Mouse (Mus musculus) testis, adult 2 months (tissue): ENCODE measurements around the gene Cldn12. TPM values are rescaled to one million over a fixed set of nuclear protein-coding genes. Genes with fewer than 3 reads are reported as not detected.

Experiments used
- H3K27ac ChIP-seq: fragments of 200-500 bp; 2 replicates; pipeline ENCODE4 v1.5.1; 2012; ENCODE audit warnings: low read depth, low read length; ENCODE audit not compliant: control insufficient read depth, insufficient read depth
- H3K27me3 ChIP-seq: fragments of 200-500 bp; 2 replicates; pipeline ENCODE4 v1.6.1; 2012; ENCODE audit warnings: mild to moderate bottlenecking, low read length, moderate library complexity; ENCODE audit not compliant: control insufficient read depth, insufficient read depth
- H3K36me3 ChIP-seq: fragments of 200-500 bp; 2 replicates; pipeline ENCODE4 v1.6.1; 2012; ENCODE audit warnings: mild to moderate bottlenecking, low read length; ENCODE audit not compliant: control insufficient read depth, insufficient read depth
- H3K4me1 ChIP-seq: fragments of 200-500 bp; 2 replicates; pipeline ENCODE4 v1.6.1; 2012; ENCODE audit warnings: low read length; ENCODE audit not compliant: control insufficient read depth, insufficient read depth
- H3K4me3 ChIP-seq: fragments of 200-500 bp; 2 replicates; pipeline ENCODE4 v1.5.1; 2012; ENCODE audit warnings: low read depth, mild to moderate bottlenecking, low read length, moderate library complexity, mixed read lengths; ENCODE audit not compliant: control insufficient read depth
- CTCF ChIP-seq: fragments of 200-500 bp; IDR thresholded peaks from 2 replicates; pipeline ENCODE4 v1.5.1; 2012; ENCODE audit warnings: low read depth, mild to moderate bottlenecking, inconsistent platforms, low read length, moderate library complexity; ENCODE audit not compliant: control insufficient read depth, insufficient read depth, insufficient replicate concordance
- POLR2A ChIP-seq: fragments of 200-500 bp; IDR thresholded peaks from 2 replicates; pipeline ENCODE4 v1.6.1; 2012; ENCODE audit warnings: low read depth, mild to moderate bottlenecking, inconsistent platforms, low read length, moderate library complexity; ENCODE audit not compliant: control insufficient read depth
- polyA plus RNA-seq: library from polyadenylated mRNA; depleted of rRNA; stranded (reverse); fragments of >200 nt; gene quantifications from 2 replicates; pipeline ENCODE4 v1.2.3, GENCODE M21; 2012

The Cldn12 gene
- polyA plus RNA-seq, 1 experiment = 7.7 TPM

DNA sequence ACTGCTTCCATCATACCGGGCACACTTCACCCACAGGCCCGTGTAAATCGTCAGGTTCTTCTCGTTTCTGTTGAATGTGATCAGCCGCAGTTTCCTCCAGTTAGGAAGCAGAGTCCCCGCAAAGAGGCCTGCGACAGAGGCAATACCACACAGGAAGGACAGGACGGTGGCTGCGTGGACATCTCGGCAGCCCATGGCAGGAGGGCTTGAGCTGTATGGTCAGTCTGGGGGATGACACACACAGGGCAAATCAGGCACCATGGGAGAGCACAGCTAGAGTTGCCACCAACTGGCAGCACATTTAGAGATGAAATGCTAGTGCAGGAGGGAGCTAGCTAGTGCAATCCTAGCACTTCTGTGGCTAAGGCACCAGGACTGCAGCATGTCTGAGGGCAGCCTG is 6.5 kb downstream of the Cldn12 start:
- Histone ChIP-seq H3K4me3 (no peak overlapping the region), H3K4me1 (no peaks in the 10 kb centered on the region), H3K36me3 (peaks cover 2% of the 10 kb centered on the region; the same call in 1 of the 2 replicates), H3K27me3 (no peaks in the 10 kb centered on the region), H3K27ac (no peak overlapping the region)
- TF ChIP-seq POLR2A (no peak), CTCF (no peak)

DNA sequence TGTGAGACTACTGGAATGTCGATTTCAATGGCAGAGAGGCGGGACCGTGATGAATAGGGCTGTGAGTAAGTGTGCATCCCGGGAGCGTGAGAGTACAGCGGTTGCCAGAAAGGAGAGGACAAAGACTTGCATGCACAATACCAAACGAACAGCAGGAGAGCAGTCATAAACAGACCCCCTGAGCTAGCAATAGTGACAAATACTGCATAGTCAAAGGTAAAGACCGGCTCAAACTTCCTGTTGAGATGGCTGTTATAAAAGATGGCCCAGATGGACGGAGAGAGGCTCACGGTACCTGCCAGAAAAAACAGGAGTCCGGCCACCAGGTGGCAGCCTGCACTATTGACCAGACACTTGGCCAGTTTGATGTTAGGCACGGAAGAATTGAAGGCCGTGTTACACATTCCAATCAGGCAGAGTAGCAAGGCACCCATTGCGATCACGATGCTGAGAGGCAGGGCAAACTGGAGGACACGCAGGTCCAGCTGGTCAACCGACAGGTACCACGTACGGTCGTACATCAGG is 7.0 kb downstream of the Cldn12 start:
- peak; percentile 41; the same call in 1 of the 2 replicates for TF ChIP-seq CTCF
- TF ChIP-seq POLR2A = no peak
- Histone ChIP-seq H3K4me3 (no peak overlapping the region), H3K27ac (no peak overlapping the region), H3K4me1 (no peaks in the 10 kb centered on the region), H3K36me3 (peaks cover 2% of the 10 kb centered on the region; the same call in 1 of the 2 replicates), H3K27me3 (no peaks in the 10 kb centered on the region)

DNA sequence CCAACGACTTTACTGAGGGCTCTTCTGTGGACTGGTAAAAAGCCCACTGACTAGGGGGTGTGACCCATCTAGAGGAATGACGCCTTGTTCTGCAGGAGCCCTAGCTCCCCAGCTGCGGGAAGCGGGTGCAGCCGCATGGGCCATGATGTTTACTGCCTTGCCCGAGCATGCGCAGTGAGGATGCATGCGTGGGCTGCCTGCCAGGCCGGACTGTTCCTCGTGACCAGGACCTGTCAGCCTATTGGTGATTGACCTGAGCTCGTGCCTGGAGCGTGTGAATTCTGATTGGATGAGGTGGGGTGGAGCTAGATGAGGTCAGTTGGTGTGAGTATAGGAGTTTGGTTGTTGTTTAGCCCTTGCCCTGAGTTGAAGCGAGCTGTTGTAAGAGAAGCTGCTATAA is 10.3 kb downstream of the Cldn12 start:
- no peak for TF ChIP-seq POLR2A
- no peak for TF ChIP-seq CTCF
- no peak overlapping the region for H3K4me3 ChIP-seq
- H3K27me3 ChIP-seq = no peaks in the 10 kb centered on the region

DNA sequence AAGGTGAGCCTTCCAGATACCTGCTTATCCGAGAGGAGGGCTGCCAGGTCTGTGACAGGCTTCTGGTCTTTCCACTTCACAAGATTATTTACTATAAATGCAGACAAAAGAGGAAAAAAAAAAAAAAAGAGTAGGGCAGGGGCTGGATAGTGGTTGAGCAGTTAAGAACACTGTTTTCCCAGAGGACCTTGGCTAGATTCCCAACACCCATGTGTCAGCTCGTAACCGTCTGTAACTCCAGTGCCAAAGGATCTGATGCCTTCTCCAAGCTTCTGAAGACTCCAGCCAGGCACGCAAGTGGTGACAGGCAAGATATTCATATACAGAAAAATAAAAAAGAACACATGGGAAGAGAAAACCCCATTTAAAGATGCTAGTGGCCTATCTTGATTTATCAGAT is 11.4 kb downstream of the Cldn12 start:
- no peak overlapping the region for H3K4me3 ChIP-seq
- no peaks in the 10 kb centered on the region for H3K4me1 ChIP-seq
- no peak overlapping the region for H3K27ac ChIP-seq
- H3K27me3 ChIP-seq = no peaks in the 10 kb centered on the region
- peaks cover 2% of the 10 kb centered on the region; the same call in 1 of the 2 replicates for H3K36me3 ChIP-seq
- TF ChIP-seq POLR2A (no peak), CTCF (no peak)

More for the DNA sequence above, 10.3 kb downstream of the Cldn12 start:
- Histone ChIP-seq H3K36me3 (peaks cover 2% of the 10 kb centered on the region; the same call in 1 of the 2 replicates), H3K27ac (no peak overlapping the region), H3K4me1 (no peaks in the 10 kb centered on the region)

DNA sequence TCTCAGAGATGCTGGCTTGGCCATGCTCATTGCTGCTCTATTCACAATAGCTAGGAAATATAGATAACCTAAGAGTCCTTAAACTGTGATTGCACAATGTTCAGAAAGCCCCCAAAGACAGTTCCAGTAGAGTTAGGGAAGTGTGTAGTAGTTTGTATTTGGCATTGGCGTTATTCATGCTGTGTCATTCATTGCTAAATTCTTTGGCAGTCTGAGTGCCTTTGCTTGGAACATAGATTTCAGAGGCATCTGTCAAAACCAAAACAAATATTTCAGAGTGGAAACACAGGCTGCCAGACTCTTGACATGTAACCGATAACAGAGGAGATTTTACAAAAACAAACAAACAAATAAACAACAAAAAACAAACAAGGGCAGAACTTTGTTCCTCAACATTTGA is 13.2 kb downstream of the Cldn12 start:
- Histone ChIP-seq H3K27me3 (no peaks in the 10 kb centered on the region), H3K4me1 (no peaks in the 10 kb centered on the region), H3K4me3 (no peak overlapping the region), H3K36me3 (no peaks in the 10 kb centered on the region), H3K27ac (no peak overlapping the region)
- TF ChIP-seq POLR2A (no peak), CTCF (no peak)

DNA sequence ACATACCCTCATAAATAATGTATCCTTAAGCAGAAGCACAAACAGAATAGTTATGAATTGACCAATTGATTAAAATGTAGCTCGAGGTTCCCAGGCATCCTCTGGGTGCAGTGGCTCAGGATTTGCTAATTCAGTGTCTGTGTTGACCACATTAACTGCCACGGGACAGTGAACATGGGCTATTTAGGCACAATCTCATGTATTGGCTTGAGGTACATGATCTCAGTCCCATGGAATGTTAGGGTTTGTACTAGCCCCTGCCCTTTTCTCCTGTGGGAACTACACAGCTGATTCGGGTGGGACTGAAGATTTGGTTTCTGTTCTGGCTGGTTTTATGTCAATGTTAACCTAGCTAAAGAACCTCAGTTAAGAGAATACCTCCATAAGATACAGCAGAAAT is 18.4 kb downstream of the Cldn12 start:
- Histone ChIP-seq H3K4me3 (no peak overlapping the region), H3K27ac (no peak overlapping the region), H3K36me3 (no peaks in the 10 kb centered on the region), H3K27me3 (no peaks in the 10 kb centered on the region), H3K4me1 (no peaks in the 10 kb centered on the region)
- no peak for TF ChIP-seq CTCF
- TF ChIP-seq POLR2A = no peak

DNA sequence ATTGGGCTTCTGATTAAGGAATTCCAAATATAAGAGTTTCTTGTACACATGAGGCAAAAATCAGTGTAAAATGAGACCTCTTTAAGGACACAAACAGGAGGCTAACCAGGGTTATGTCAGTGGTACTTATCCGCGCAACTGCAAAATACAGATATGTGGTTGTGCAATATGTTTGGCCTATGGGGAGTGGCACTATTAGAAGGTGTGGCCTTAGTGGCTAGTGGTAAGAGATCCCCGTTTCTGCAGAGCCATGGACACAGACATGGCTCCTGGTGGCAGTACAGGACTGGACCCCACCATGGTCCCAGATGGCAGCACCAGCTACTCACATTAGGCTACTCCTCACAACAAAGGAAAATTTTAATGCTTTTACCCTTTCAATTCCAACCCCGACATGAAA is 19.7 kb downstream of the Cldn12 start:
- TF ChIP-seq CTCF (no peak), POLR2A (no peak)
- Histone ChIP-seq H3K4me3 (no peak overlapping the region), H3K27me3 (no peaks in the 10 kb centered on the region), H3K36me3 (no peaks in the 10 kb centered on the region), H3K4me1 (no peaks in the 10 kb centered on the region), H3K27ac (no peak overlapping the region)
